Mouse (Mus musculus): ENCODE data around the gene Mrps18c.

DNA sequence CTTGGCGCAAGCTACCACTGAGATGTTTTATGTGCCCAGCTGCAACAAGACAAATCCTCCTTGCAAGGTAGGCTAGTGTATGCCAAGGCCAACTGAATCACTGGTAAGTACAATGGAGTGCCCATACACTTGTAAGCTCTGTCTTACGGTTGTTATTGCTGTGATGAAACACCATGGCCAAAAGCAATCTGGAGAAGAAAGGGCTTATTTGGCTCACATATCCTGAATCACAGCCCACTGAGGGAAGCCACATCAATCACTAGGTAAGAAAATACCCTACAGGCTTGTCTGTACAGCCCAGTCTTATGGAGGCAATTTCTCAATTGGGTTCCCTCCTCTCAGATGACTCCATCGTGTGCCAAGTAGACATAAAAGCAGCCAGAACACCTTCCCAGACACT, 30.3 kb downstream of the Mrps18c start:
- TF ChIP-seq POLR2A (IDR thresholded peaks at IDR 0.05; ENCODE audit: insufficient read depth, low read depth, low read length) (no peak), CTCF (IDR thresholded peaks at IDR 0.05) (no peak), EP300 (IDR thresholded peaks at IDR 0.05; ENCODE audit: insufficient read depth, low read depth, low read length) (no peak)

Measured in heart, adult 2 months (tissue).